Mouse (Mus musculus) ES-E14 (cell line): Measurements from ENCODE around the gene Evi5.

Experiments
- HCFC1 ChIP-seq: IDR thresholded peaks from 2 replicates; pipeline ENCODE4 v1.6.1; 2012; ENCODE audit warnings: low read length, inconsistent platforms, borderline replicate concordance; ENCODE audit not compliant: insufficient read depth
- ZNF384 ChIP-seq: IDR thresholded peaks from 2 replicates; pipeline ENCODE4 v1.6.1; 2012; ENCODE audit warnings: low read depth, low read length, inconsistent platforms

GRCm38 (mm10) chr5:107791966-107792365 is 82.9 kb downstream of the Evi5 start:
- TF ChIP-seq HCFC1 (no peak), ZNF384 (no peak)
